Mouse (Mus musculus) liver, adult (tissue): ENCODE results near the gene Ak9.

ENCODE experiments used
- GATA4 ChIP-seq: IDR thresholded peaks from 2 replicates; pipeline ENCODE4 v1.6.1; 2014; ENCODE audit warnings: mild to moderate bottlenecking, low read length; ENCODE audit not compliant: insufficient replicate concordance

Ak9 gene

DNA sequence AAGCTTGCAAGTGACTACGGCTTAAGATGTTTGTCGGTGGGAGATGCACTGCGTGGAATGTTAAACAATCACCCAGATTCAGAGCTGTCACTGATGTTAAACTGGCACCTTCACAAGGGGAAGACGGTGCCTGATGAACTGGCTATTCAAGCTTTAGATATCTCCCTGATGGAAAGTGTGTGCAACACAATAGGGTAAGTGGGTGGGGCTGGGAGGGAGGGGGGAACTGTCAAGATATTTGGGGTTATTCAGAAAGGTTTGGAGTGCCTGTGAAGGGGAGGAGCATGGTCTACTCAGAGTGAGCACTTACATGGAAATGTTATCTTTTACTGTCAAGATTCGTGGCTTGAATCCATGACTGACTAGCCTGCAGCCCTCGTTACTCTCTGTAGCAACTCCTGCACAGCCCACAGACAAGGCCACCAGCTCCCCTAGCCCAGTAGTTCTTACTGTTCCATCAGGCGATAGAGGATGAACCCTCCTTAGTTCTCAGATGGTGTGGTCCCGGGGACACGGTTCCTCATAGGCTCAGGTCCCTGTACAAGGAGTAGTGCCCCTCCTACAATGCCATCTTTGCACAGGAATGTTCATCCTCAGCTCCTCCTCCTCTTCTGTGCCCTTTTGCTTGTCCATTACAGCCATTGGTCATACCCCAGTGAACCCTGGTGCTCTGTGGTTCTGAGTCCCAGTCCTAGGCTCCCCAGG is 116.9 kb downstream of the Ak9 start:
- TF ChIP-seq GATA4: no peak

DNA sequence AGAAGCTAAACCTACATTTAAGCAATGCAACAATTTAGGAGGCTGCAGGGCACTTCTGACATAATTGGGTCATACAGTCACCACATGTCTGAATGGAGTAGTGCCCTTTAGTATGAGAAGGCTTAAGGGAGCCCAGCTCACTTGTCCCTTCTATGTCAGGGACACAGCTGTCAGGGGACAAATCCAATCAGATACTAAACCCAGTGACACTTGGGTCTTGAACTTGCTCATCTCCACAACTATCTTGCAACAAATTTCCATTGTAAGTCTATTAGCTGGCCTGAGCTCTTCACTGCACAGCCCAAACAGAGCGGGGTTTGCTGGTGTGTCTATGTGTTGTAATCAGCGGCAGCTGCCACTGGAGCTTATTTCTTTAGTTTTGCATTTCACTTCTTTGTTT is 119.9 kb downstream of the Ak9 start:
- TF ChIP-seq GATA4: no peak

DNA sequence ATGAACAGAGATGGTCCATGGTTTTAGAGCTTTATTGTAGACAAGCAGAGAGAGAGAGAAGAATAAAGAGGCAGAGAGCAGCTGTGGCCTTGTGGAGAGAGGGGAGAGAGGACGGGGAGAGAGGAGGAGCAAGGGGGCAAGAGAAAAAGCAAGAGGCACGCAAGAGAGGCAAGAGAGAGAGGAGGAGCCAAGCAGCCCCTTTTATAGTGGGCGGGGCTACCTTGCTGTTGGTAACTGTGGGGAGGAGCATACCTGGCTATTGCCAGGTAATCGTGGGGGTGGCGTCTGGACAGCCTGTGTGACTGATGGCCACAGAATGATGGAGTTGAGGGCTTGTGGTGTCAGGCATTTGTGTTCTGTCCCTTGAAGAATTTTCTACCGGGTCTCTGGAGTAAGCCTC is 122.6 kb downstream of the Ak9 start:
- no peak for TF ChIP-seq GATA4

DNA sequence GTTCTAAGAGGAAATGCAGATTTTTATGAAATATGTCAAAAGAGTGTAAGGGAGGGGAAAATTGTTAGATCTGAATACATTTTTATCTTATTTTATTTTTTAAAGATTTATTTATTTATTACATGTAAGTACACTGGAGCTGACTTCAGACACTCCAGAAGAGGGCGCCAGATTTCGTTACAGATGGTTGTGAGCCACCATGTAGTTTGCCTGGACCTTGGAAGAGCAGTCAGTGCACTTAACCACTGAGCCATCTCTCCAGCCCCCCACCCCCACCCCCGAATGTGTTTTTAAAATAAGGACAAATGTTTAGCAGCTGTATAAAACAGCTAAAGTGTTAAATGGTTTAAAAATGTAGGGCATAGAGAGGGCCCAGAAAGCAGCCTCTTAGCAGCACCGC is 130.8 kb downstream of the Ak9 start:
- no peak for TF ChIP-seq GATA4

DNA sequence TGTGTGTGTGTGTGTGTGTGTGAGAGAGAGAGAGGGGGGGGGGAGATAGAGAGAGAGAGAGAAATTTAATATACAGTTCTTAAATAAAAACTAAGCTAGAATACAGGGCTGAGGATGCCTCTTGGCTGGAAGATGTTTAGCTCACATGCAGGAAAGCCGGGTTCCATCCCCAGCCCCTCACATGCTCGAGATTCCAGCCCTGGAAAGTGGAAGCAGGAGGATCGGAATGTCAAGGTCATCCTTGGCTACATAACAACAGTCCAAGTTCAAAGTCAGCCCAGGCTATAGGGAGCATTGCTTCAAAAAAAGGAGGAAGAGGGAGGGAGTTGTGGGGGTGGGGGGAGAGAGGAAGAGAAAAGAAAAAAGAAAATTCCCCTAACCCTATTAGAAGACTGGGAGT is 131.4 kb downstream of the Ak9 start:
- no peak for TF ChIP-seq GATA4

DNA sequence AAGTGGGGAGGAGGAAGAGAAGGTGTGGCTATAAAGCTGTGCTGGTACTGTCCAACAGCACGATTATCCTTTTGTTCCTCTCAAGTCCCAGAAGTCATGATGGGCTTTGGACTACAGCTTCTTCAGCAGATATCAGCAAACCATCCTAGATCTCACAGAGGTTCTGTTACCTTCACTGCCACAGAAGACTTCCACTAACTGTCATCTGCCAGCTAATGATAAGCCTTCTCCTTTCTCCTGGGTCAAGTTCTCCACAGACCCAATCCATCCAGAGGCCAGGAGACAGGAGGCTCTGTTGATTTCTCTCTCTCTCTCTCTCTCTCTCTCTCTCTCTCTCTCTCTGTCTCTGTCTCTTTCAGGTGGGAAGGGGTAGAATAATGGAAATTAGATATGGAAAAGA is 144.4 kb downstream of the Ak9 start:
- TF ChIP-seq GATA4: no peak

DNA sequence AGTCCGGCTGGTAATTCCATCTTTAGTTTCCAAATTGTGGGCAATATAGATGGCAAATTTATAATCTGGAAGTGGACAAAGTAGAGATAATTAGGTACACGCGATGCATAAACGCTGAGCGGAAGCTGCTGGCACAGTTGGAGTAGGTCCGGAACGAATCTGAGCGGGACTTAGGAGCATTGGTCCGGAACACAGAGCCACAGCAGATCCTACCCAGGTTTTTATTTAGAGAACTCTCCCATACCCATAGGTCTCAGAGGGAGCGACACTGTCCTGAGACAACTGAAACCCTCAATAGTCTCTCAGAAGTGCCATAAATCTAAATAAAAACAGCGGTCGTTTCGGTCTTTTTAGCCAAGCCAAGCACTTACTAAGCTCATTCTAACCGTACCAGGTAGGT is 145.9 kb downstream of the Ak9 start:
- TF ChIP-seq GATA4: no peak

DNA sequence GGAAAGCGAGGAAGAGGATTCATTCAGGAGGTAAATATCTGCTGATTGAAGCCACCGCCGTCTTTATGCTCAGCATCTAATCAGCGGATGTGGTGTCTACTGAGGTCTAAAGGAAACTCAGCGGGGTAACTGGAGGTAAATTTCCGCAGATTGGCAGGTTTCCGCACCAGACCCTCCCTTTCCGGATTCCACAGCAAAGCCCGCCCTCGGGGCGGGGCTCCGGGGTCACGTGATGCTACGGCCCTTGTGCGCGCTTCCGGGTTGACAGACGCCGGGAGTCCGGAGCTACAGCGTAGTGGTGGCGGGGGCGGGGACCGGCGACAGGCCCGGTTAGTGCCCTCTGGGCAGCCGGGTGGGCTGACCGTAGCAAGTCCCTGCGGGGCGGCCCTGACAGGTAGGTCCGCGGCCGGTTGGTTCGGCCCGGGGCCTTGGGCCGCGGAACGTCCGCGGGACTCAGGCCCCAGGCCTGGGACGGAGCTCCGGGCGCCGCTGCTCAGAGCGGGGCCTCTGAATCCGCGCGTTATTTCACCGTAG is 146.4 kb downstream of the Ak9 start, which contains the start of gene Zbtb24:
Zbtb24 (plus strand) TSS at position 247 of the 534 bp plus-strand sequence.
- peak; percentile 87; the same call in 1 of the 2 replicates for TF ChIP-seq GATA4

DNA sequence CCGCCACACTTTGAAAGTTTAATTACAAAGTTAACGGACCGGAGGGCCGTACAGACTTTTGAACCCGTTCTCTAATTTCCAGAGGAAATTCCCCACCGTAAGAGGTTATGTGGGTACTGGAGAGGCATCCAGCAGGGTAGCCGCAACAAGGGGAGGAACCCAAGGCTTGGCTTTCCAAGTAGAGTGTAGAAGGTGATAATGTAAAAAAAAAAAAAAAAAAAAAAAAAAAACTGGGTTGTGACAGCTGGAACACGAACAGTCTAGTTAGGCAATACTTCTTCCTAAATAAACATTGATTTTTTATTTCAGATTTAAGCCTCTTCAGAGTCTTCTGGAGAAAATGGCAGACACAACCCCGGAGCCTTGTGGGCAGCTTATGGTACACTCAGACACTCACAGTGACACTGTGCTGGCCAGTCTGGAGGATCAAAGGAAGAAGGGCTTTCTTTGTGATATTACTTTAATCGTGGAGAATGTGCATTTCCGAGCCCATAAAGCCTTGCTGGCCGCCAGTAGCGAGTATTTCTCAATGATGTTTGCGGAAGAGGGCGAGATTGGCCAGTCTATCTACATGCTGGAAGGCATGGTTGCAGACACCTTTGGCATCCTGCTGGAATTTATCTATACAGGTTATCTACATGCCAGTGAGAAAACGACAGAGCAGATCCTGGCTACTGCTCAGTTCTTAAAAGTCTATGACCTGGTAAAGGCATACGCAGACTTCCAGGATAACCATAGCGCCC is 147.2 kb downstream of the Ak9 start:
- TF ChIP-seq GATA4: peak; percentile 61; the same call in 1 of the 2 replicates

DNA sequence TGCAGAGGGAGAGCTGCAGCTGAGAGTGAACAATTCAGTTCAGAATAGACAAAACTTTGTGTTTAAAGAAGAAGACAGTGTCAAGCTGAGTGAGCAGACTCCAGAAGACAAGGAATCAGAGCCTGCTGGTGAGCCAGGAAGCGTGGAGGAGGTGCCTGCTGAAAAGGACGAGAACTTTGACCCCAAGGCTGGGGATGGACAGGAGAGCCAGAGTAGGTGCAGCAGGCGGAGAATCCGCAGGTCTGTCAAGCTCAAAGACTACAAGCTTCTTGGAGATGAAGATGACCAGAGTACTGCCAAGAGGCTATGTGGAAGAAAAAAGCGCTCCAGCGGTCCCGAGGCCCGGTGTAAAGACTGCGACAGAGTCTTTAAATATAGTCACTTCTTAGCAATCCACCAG is 147.9 kb downstream of the Ak9 start:
- TF ChIP-seq GATA4: no peak

DNA sequence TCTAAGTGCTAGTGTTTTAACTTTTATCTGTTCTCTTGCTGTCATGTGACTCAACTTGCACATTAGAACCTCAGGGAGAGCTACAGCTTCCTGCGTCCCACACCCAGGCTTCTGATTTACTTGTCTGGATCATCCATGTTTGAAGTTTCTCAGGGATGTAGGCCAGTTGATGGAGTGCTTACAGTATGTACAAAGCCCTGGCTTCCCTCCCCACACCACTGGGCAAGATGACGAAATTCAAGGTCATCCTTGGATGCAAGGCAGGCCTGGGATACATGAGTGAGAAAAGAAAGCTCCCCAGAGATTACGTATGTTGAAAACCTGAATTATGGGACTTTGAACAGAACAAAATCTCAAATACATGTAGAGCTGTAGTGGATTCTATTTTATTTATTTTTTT is 149.0 kb downstream of the Ak9 start:
- TF ChIP-seq GATA4: no peak

DNA sequence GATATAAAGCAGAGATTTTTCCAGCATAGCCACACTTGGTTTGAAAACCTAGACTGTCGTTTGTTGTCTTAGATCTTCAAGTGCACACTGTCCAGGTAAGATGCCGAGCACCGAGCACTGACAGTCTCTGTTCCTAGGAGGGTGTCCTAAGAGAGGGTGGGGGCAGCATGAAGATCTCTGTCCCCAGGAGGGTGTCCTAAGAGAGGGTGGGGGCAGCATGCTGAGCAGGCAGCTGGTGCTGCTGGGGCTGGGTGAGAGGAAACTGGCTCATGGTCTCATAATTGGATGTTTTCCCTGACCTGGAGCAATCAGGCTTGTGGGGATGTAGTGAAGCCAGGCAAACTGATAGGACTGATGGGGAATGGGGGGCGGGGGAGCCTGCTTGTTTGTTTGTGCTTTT is 156.2 kb downstream of the Ak9 start:
- TF ChIP-seq GATA4: no peak

DNA sequence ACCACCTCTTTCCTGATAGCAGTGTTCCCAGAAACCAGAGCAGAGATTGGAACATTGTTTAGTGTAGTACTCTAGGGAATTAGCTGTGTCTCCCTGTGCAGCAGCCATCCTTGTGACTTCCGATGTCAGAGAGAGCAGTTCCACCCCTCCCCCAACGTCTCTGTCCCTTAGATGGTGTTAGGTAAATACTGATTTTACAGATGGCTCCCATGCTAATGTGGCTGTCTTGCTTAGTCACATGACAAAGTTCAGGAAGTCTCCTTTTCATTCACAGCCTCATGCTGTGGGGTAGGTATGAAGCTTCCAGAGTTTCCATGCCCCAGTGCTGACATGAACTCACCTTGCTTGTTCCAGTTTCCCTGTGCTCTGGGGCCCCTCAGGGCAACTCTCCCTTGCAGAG is 156.7 kb downstream of the Ak9 start:
- no peak for TF ChIP-seq GATA4

DNA sequence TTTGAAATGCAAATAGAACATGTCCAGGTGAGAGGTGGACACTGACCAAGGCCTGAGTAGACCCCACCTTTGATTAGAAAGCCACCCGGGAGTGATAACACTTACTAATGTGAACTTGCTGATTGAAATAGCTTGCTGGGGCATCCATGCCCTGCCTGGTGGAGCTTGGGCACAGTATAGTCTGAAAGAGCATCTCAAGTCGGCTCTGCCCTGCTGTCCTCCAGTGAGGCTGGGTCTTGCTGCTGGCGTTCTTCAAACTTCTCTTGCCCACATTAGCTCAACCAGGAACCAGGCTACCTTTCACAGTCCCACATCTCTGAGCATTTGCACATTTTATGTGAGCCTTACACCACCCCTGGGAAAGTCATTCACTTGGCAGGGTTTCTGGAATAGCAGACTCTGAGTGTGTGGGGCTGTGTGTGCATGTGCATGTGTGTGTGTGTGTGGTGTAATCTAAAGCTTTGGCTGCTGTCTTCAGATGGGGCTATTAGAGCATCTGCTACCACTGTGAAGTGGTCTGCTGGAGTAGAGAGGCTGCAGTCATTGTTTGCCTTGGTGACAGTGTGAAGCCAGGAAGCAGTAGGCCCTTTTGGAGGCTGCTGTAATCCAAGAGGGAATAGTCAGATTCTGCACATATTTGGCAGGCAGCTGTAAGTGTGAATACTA is 157.4 kb downstream of the Ak9 start:
- no peak for TF ChIP-seq GATA4

DNA sequence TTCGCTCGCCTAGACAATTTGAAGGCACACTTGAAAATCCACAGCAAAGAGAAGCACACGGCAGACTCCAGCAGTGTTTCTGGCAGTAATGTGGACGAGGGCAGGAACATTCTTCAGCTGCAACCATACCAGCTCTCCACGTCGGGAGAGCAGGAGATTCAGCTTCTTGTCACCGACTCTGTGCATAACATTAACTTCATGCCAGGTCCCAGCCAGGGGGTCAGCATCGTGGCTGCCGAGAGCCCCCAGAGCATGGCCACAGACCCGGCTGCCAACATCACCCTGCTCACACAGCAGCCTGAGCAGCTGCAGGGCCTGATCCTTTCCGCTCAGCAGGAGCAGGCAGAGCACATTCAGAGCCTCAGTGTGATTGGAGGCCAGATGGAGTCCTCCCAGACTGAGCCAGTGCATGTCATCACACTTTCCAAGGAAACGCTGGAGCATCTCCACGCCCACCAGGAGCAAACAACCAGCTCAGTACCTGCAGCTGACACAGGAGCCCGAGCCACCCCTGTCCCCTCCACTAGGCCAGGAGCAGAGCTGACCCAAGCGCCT is 160.7 kb downstream of the Ak9 start:
- no peak for TF ChIP-seq GATA4
